Mouse (Mus musculus) erythroblast, adult 5-6 weeks (primary cell): ENCODE results near the gene Prrt1. TPM values are rescaled to one million over a fixed set of nuclear protein-coding genes. Genes with fewer than 3 reads are reported as not detected.

Source experiments
- ATAC-seq: replicated peaks from 2 replicates; pipeline ENCODE4 v1.8.0; 2016; ENCODE audit warnings: moderate number of reproducible peaks, mild to moderate bottlenecking, moderate TSS enrichment, inconsistent platforms; ENCODE audit not compliant: poor library complexity, low FRiP score, severe bottlenecking
- total RNA-seq, 2 experiments: library from RNA; stranded (forward) in 1 of 2; stranded (reverse) in 1 of 2; fragments of 150-400 nt in 1 of 2; fragments of 200-764, 138-1000 nt in 1 of 2; gene quantifications; 2 replicates each; pipeline versions ENCODE4 v1.2.3 to v1.2.4; 2015 to 2017; ENCODE audit warnings: low replicate concordance in 2 of 2

Gene Prrt1
- total RNA-seq, 2 experiments from 2014 or later: not detected

GRCm38 (mm10) chr17:34660259-34660820 lies 31.0 kb downstream of the Prrt1 start:
- no peak for ATAC-seq

DNA sequence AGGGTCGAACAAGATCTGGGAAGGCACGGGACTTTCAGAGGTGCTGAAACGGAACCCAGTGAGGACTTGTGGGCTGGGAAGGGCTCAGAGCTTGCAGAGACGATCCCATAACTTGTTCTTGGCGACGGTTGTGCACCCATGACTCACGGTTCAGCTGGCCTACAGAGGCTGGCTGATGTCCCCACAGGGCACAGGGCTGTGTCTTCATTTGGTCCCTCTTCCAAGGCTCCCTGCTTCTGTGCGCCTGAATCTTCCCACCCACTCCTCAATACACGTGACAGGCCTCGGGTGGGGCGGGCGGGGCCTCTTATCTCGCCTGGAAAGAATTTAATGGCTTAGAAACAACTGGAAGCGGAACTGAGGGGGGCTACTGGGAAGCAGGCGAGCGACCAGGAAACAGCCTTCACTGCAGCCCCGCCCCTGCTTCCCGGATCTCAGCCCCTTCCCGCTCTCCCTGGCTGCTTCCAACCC lies 31.8 kb downstream of the Prrt1 start:
- ATAC-seq: no peak

DNA sequence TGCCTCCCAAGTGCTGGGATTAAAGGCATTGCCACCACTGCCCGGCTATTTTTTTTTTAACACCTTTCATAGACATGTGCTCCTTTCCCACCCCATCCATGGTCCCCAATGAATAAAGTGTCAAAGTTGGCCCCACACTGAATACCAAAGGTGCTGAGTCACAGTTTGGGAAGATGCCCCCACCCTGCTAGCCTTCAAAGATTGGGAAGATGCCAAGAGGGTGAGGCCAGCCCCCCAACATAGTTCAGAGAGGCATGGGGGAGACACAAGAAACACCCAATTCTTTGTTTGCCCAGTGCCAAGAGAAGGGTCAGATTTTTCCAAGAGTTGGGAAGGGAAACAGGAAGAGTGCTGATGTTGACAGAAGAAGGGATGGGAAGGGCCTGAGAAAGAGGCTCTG lies 33.1 kb downstream of the Prrt1 start:
- ATAC-seq: no peak

DNA sequence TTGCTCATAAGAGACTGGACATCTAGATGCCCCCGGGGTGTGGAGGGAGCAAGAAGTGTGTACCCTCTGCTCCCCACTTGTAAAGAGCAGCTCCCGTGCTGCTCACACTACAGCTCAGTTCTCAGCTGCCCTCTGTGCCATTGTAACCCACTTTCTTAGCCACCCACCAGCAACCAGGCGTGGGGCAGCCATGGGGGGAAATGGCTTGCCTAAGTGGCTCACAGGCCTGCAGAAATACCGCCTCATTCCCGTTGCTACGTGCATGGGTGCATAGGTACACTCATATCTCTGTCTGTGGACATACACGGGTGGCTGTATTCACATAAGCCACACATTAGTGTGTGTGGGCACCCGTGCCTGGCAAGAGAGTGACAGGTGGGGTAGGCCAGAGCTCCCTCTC lies 33.6 kb downstream of the Prrt1 start:
- no peak for ATAC-seq

GRCm38 (mm10) chr17:34663558-34663957 lies 34.2 kb downstream of the Prrt1 start:
- no peak for ATAC-seq

GRCm38 (mm10) chr17:34664472-34664871 lies 35.1 kb downstream of the Prrt1 start:
- no peak for ATAC-seq

DNA sequence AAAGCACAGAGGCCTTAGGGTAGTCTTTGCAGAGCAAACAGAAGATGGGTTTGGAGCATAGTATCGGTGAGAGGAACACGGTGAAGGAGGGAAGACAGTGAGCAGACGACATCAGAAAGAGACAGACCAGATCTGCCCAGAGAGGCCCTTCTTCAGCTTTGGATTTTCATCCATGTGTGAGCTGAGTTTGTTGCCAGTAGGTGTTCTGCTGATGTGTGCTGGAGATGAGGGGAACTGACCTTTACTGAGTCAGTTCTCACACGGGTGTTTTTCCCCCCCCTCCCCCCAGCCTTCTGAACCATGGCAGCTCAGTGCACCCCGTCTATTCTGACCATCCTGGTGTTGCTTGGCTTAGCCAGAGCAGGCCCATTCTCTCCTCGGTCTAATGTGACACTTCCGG lies 40.9 kb downstream of the Prrt1 start, which contains the start of gene Tnxb:
Gene Tnxb (plus strand): TSS at position 301 of the 400 bp plus-strand sequence.
- no peak for ATAC-seq

DNA sequence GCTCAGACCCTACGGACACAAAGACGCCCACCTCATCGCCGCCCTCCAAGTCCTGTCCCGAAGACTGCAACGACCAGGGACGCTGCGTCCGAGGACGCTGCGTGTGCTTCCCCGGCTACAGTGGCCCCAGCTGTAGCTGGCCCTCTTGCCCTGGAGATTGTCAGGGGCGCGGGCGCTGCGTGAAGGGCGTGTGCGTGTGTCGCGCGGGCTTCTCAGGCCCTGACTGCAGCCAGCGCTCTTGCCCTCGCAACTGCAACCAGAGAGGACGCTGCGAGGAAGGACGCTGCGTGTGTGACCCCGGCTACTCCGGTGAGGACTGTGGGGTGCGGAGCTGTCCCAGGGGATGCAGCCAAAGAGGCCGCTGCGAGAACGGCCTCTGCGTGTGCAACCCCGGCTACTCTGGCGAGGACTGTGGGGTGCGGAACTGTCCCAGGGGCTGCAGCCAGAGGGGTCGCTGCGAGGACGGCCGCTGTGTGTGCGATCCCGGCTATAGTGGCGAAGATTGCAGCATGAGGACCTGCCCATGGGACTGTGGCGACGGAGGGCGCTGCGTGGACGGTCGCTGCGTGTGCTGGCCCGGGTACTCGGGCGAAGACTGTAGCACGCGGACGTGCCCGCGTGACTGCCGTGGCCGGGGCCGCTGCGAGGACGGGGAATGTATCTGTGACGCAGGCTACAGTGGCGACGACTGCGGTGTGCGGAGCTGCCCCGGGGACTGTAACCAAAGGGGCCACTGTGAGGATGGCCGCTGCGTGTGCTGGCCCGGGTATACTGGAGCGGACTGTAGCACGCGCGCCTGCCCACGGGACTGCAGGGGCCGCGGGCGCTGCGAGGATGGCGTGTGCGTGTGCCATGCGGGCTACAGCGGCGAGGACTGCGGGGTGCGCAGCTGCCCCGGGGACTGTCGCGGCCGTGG lies 42.1 kb downstream of the Prrt1 start:
- ATAC-seq: no peak

GRCm38 (mm10) chr17:34672246-34672792 lies 43.0 kb downstream of the Prrt1 start:
- ATAC-seq: no peak

GRCm38 (mm10) chr17:34673139-34673538 lies 43.8 kb downstream of the Prrt1 start:
- no peak for ATAC-seq

DNA sequence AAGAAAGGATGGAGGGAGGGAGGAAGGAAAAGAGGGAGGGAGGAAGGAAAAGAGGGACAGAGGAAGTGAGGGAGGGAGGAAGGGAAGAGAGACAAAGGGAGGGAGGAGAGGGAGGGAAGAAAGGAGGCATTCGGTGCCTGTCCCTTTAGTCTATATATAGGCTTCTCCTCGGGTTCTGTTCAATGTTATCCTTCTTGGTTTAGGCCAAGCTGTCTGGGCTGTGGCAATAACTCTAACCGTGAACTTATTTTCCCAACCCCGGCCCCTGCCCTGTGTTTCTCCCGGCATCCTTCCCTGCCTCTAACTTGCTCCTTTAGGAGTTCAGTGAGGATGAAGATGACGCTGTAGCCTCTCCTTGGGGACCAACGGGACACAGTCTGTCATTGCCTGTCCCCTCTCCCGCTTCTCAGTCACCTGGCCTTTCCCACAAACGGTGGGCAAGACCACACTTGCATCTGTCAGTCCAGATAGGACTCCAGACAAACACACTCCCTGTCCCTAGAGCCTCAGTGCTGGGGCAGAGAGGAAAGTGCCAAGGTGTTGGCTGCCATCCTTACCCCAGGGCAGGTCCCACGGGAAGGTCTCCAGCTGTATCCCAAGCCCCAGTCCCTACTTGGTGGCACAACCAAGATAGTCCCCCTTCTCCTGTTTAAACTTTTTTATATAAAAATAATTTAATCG lies 45.3 kb downstream of the Prrt1 start:
- no peak for ATAC-seq

GRCm38 (mm10) chr17:34675205-34676092 lies 46.1 kb downstream of the Prrt1 start:
- ATAC-seq: no peak

- no peak for ATAC-seq
Observed at GRCm38 (mm10) chr17:34676093-34676460, 46.7 kb downstream of the Prrt1 start.

GRCm38 (mm10) chr17:34676671-34677070 lies 47.3 kb downstream of the Prrt1 start:
- no peak for ATAC-seq

GRCm38 (mm10) chr17:34680191-34680590 lies 50.9 kb downstream of the Prrt1 start:
- no peak for ATAC-seq

DNA sequence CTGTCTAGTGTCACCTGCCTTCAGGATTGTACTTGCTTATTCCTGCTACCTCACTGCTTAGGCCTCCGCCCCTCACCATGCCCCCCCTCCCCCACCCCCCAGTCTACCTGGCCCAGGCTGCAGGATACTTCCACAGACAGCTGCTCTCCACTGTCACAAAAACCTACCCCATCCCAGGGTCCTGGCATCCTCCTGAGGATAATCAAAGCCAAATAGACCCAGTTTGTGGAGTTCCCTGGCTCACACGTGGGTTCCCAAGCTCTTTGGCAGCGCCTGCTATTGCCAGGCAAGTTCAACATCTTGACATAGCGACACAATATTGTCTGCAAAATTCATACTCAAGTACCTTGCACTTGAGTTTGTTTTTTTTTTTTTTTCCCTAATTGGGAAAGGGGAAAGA lies 51.3 kb downstream of the Prrt1 start:
- no peak for ATAC-seq

DNA sequence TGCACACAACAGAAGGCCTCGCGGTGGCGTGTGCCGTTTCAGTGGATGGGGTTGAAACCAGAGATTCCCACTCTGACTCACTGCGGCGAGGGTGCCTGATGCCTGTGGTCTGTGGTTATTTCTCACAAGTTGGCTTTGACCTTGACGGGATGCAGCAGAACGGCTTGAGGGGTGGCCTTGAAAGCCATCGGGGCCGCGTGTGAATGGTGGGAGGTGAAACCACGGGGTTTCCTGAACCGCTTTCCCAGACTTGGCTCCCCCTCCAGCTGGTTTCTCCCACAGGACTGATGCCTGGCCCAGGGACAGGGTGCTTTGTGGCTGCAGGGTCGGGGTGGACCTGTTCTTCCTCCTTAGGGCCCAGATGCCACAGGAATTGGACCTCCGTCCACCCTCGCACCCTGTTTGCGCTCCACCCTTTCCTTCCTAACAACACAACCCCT lies 51.8 kb downstream of the Prrt1 start:
- no peak for ATAC-seq

DNA sequence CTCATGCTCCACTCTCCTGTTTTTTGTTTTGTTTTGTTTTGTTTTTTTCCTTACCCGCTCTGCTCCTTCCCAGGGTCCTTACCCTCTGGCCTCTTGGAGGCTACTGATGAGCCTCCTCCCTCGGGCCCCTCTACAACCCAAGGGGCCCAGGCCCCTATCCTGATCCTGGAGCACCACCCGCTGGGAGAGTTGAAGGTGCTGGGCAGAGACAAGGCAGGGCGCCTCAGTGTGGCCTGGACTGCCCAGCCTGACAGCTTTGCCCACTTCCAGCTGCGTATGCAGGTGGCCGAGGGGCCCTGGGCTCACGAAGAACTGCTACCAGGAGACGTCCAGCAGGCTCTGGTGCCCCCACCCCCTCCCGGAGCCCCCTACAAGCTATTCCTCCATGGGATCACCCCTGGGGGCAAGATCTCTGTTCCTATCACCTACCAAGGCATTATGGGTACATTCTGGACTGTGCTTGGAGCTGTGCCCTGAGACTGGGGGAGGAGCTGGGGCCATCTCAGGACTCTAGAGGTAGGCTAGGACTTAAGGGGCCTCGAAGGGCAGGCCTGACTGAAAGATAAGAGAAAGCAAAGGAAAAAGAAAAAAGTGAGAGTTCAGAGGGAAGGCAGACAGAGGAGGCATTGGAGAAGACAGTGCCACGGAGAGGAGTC lies 52.7 kb downstream of the Prrt1 start:
- no peak for ATAC-seq
